Mouse (Mus musculus) liver, embryonic 14.5 days (tissue): ENCODE results near the gene Cavin1. TPM values are rescaled to one million over a fixed set of nuclear protein-coding genes. Genes with fewer than 3 reads are reported as not detected.

ENCODE experiments used
- ATAC-seq: fragments of 200-750 bp; cut with Nextera tagmentation; 2 replicates; pipeline ENCODE4 v1.8.0; 2017; ENCODE audit warnings: moderate number of reproducible peaks, mild to moderate bottlenecking, moderate library complexity; ENCODE audit not compliant: insufficient read depth
- DNase-seq, 3 experiments: peaks; one replicate each; pipeline ENCODE4 v3.0.0-alpha.2; 2012 to 2013; ENCODE audit warnings: low read depth in 3 of 3, low spot score in 3 of 3
- H3K27ac ChIP-seq: fragments of 300-500 bp; sonication (generic); 2 replicates; pipeline ENCODE4 v1.5.1; 2014; ENCODE audit warnings: moderate library complexity, mild to moderate bottlenecking, control low read depth, inconsistent platforms
- H3K27me3 ChIP-seq: fragments of 300-500 bp; sonication (generic); 2 replicates; pipeline ENCODE4 v1.6.1; 2014; ENCODE audit warnings: mild to moderate bottlenecking, low read length, moderate library complexity; ENCODE audit not compliant: control insufficient read depth, insufficient read depth
- H3K36me3 ChIP-seq: fragments of 300-500 bp; sonication (generic); replicated peaks from 2 replicates; pipeline ENCODE4 v1.6.1; 2014; ENCODE audit warnings: low read depth; ENCODE audit not compliant: control insufficient read depth, insufficient read depth
- H3K4me1 ChIP-seq, 2 experiments: fragments of 200-500 bp in 1 of 2; fragments of 300-500 bp in 1 of 2; sonication (generic) in 1 of 2; replicated peaks; 2 replicates each; pipeline ENCODE4 v1.6.1; 2012 to 2014; ENCODE audit warnings: antibody characterized with exemption in 1 of 2, inconsistent platforms in 1 of 2, low read length in 1 of 2; ENCODE audit not compliant: control insufficient read depth in 2 of 2, insufficient read depth in 2 of 2
- H3K4me2 ChIP-seq: fragments of 300-500 bp; sonication (generic); 2 replicates; pipeline ENCODE4 v1.6.1; 2014; ENCODE audit warnings: low read depth, mild to moderate bottlenecking, control low read depth, moderate library complexity
- H3K4me3 ChIP-seq, 2 experiments: fragments of 200-500 bp in 1 of 2; fragments of 300-500 bp in 1 of 2; sonication (generic) in 1 of 2; 2 replicates each; pipeline ENCODE4 v1.5.1; 2012 to 2014; ENCODE audit warnings: low read depth in 2 of 2, low read length in 2 of 2, mild to moderate bottlenecking in 2 of 2, control low read depth in 1 of 2, inconsistent platforms in 1 of 2, moderate library complexity in 1 of 2; ENCODE audit not compliant: insufficient read depth in 1 of 2
- H3K9ac ChIP-seq: fragments of 300-500 bp; sonication (generic); replicated peaks from 2 replicates; pipeline ENCODE4 v1.6.1; 2014; ENCODE audit warnings: mild to moderate bottlenecking, control low read depth, moderate library complexity
- H3K9me3 ChIP-seq: fragments of 300-500 bp; sonication (generic); 2 replicates; pipeline ENCODE4 v1.6.1; 2016; ENCODE audit warnings: low read length, mixed read lengths; ENCODE audit not compliant: control insufficient read depth
- CTCF ChIP-seq: IDR thresholded peaks from 2 replicates; pipeline ENCODE4 v1.5.1; 2016; ENCODE audit warnings: antibody characterized with exemption, low read depth, control low read depth
- EP300 ChIP-seq: IDR thresholded peaks from 2 replicates; pipeline ENCODE4 v1.6.1; 2016; ENCODE audit warnings: antibody characterized with exemption, low read depth
- WGBS: fragments of 180-500 bp; shearing (Covaris S2); extraction: QIAGEN DNeasy Blood & Tissue Kit; methylation state at CpG from one replicate; pipeline ENCODE4 v1.1.7; 2014; ENCODE audit not compliant: insufficient replicate concordance; 5-methylcytosine and 5-hydroxymethylcytosine counted together
- polyA plus RNA-seq, 2 experiments: library from polyadenylated mRNA; depleted of rRNA in 1 of 2; stranded (reverse) in 1 of 2; unstranded in 1 of 2; fragments of >200 nt; fragmentation: Nextera tagmentation in 1 of 2; extraction: Ambion mirVana in 1 of 2; gene quantifications; 2 replicates each; pipeline versions ENCODE4 v1.2.1 to v1.2.3; 2012 to 2014

Cavin1 gene
- polyA plus RNA-seq, 2 experiments = 7.0 to 8.1 TPM

DNA sequence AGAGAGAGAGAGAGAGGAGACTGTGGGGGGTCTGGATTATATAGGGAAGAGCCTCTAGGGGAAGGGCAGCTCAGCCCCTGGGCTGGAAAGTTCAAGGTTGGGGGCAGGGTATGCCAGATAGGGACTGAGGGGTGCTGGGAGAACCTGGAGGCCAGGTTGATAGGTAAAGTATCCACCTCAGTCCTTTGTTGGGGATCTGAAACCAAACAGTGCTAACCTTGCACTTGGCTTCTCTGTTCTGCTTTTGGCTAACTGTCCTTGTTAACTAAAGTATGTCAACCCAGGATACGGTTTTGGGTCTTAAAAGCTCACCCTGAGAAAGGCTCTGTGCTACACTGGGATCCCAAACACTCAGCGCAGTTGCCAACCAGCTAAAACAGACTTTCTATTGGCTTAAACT lies 19.0 kb upstream of the Cavin1 start:
- H3K27ac ChIP-seq = no peak overlapping the region
- WGBS = 47% methylated on average over 2 of the region's 2 CpGs
- no peak overlapping the region for H3K9ac ChIP-seq
- no peaks in the 10 kb centered on the region for H3K9me3 ChIP-seq
- no peak for TF ChIP-seq CTCF
- no peak for TF ChIP-seq EP300
- ATAC-seq (no peak), DNase-seq (no peak)
- H3K4me1 ChIP-seq = no peaks in the 10 kb centered on the region
- H3K27me3 ChIP-seq = no peaks in the 10 kb centered on the region; the same call in 1 of the 2 replicates
- no peak overlapping the region for H3K4me2 ChIP-seq
- H3K36me3 ChIP-seq = no peaks in the 10 kb centered on the region
- H3K4me3 ChIP-seq = no peak overlapping the region

- DNase-seq = no peak
These were observed 18.0 kb upstream of the Cavin1 start for GRCm38 (mm10) chr11:100988674-100989073.

DNA sequence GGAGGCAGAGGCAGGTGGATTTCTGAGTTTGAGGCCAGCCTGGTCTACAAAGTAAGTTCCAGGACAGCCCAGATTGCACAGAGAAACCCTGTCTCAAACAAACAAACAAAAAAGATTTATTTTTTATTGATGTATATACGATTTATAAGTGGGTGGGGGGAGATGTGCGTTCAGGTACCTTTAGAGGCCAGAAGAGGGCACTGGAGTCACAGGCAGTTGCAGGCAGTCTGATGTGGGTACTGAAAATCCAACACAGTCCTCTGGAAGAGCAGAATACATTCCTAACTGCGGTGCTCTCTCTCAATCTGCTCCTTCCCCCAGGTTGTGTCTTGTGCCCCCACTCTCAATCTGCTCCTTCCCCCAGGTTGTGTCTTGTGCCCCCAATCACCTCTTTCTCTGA lies 14.9 kb upstream of the Cavin1 start:
- DNase-seq = no peak
- WGBS = 45% methylated on average over 3 of the region's 3 CpGs
- Histone ChIP-seq H3K9ac (no peak overlapping the region), H3K9me3 (no peaks in the 10 kb centered on the region), H3K27me3 (no peaks in the 10 kb centered on the region; the same call in 1 of the 2 replicates), H3K27ac (no peak overlapping the region), H3K4me2 (no peak overlapping the region), H3K4me1 (0 out of 4 replicates have a peak, but pooled peaks cover 0 to 6% of the 10 kb centered on the region in 2 experiments), H3K36me3 (no peaks in the 10 kb centered on the region), H3K4me3 (no peak overlapping the region)
- ATAC-seq = no peak
- TF ChIP-seq CTCF = peak; percentile 65
- no peak for TF ChIP-seq EP300

More at GRCm38 (mm10) chr11:100988674-100989073, 18.0 kb upstream of the Cavin1 start:
- no peaks in the 10 kb centered on the region; the same call in 1 of the 2 replicates for H3K27me3 ChIP-seq
- H3K4me2 ChIP-seq = no peak overlapping the region
- 0 out of 4 replicates have a peak, but pooled peaks cover 0 to under 1% of the 10 kb centered on the region in 2 experiments for H3K4me1 ChIP-seq
- H3K27ac ChIP-seq = no peak overlapping the region
- H3K36me3 ChIP-seq = no peaks in the 10 kb centered on the region
- TF ChIP-seq EP300 = no peak
- no peak for TF ChIP-seq CTCF
- H3K9me3 ChIP-seq = no peaks in the 10 kb centered on the region
- no peak overlapping the region for H3K4me3 ChIP-seq
- no peak overlapping the region for H3K9ac ChIP-seq
- 48% methylated on average over 3 of the region's 3 CpGs for WGBS
- no peak for ATAC-seq

DNA sequence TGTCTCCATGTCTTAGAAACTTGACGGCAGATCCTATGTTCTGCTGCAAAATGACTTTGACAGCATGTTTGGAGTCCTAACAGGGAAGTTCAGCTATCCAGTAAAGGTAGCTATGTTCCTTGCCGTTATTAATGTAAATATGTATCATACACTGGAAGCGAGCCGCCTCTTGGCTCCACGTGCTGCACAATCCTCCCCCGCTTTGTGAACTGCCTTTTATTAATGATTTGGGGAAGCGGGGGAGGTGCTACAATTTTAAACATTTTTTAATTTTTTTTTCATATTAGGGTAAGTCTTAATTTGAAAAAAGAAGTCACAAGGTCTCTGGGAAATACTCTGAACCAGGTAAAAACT lies 13.1 kb upstream of the Cavin1 start:
- DNase-seq = no peak

DNA sequence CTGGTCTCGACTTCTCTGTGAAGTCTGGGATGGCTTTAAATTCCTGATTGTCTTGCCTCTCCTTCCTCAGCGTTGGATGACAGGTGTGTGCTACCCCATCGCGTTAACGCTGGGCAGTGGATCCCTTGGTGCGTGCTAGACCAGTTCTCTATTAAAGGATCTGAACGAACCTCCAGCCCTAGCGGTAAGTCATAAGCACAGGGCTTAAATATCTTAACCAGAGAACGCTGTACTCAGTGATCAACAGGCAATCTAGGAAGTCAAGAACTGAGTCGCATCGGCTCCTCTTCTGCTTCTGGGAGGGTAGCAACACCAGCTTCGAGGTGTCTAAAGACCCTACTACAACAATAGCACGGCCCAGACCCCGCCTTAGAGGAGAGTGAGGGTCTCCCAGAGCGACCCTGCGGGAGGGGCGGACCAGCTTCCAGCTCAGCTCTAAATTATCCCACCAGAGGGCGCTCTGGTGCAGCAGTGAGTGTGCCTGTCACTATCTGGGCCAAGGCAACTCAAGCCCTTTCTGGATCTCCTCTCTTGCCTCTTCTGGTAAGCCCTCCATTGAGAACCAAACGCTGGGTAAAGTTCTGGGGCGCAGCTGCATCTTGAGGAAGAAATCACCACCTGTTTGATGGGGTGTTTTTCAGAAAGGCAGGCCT lies 12.6 kb upstream of the Cavin1 start:
- Histone ChIP-seq H3K4me3 (peak overlapping the region; percentile 39 to 48; a peak in 3 of 4 replicates), H3K9ac (no peak overlapping the region), H3K4me1 (peaks cover 0 to 11% of the 10 kb centered on the region in 2 experiments; a peak in 1 of 4 replicates), H3K9me3 (no peaks in the 10 kb centered on the region), H3K36me3 (no peaks in the 10 kb centered on the region), H3K27ac (no peak overlapping the region), H3K4me2 (peak overlapping the region; percentile 52), H3K27me3 (no peaks in the 10 kb centered on the region; the same call in 1 of the 2 replicates)
- TF ChIP-seq EP300 (no peak), CTCF (peak; percentile 98)
- peak in 2 of 3 experiments; percentile 40 to 53 for DNase-seq
- WGBS = 3% methylated on average over 20 of the region's 20 CpGs
- ATAC-seq = peak; percentile 58; the same call in 1 of the 2 replicates

More for the DNA sequence above, 13.1 kb upstream of the Cavin1 start:
- 65% methylated on average over 7 of the region's 7 CpGs for WGBS
- TF ChIP-seq CTCF (no peak), EP300 (no peak)
- H3K4me3 ChIP-seq = no peak overlapping the region
- H3K9ac ChIP-seq = no peak overlapping the region
- H3K36me3 ChIP-seq = no peaks in the 10 kb centered on the region
- no peaks in the 10 kb centered on the region; the same call in 1 of the 2 replicates for H3K27me3 ChIP-seq
- H3K9me3 ChIP-seq = no peaks in the 10 kb centered on the region
- no peak overlapping the region for H3K27ac ChIP-seq
- peaks cover 0 to 11% of the 10 kb centered on the region in 2 experiments; a peak in 1 of 4 replicates for H3K4me1 ChIP-seq
- ATAC-seq = no peak
- H3K4me2 ChIP-seq = no peak overlapping the region
